ENCODE assay signal across 9 mouse cellular contexts in genomic region chr1:178449172-178449571, GRCm38 (mm10). TPM values are rescaled to one million over a fixed set of nuclear protein-coding genes. Genes with fewer than 3 reads are reported as not detected.
DNase-seq lines count a peak whose midpoint lies in the region; ATAC-seq lines count a peak whose summit lies in the region.
"Had no signal": no experiment of that assay in that cellular context is flagged by ENCODE, and none has a peak within 500 bp of the region (broad histone marks: within the 10 kb centered on the region; RNA-seq: fewer than 3 reads in every experiment).

No protein-coding gene starts in this region.

- H3K9me3 ChIP-seq in hindbrain, embryonic 12.5 days (replicated peaks): no peaks in the 10 kb centered on the region

- H3K27ac ChIP-seq in hindbrain, embryonic 12.5 days: no peak overlapping the region

- 21% methylated on average over 3 of the region's 3 CpGs for WGBS in hindbrain, embryonic 12.5 days

- DNase-seq in NIH3T3 (ENCODE audit: low read depth): peak; percentile 89
- DNase-seq in cerebellum, adult 9-11 months: peak; percentile 85
- DNase-seq in frontal cortex, postnatal 14 days (ENCODE audit: low spot score in 2 of 2): peak; percentile 52 to 67
- DNase-seq in layer of hippocampus, adult 9-11 months: peak; percentile 68
- DNase-seq in lung, postnatal 14 days: peak; percentile 80
- DNase-seq in retina, postnatal 1 day: peak; percentile 83
- DNase-seq in thymus, postnatal 36 days: peak; percentile 65 to 72

- no peak overlapping the region for H3K4me3 ChIP-seq in hindbrain, embryonic 12.5 days
- H3K4me3 ChIP-seq: myocyte had no signal

- H3K9ac ChIP-seq in hindbrain, embryonic 12.5 days: no peak overlapping the region

- no peak overlapping the region for H3K4me2 ChIP-seq in hindbrain, embryonic 12.5 days (replicated peaks)

- H3K27me3 ChIP-seq in hindbrain, embryonic 12.5 days: no peaks in the 10 kb centered on the region

- ATAC-seq in hindbrain, embryonic 12.5 days (ENCODE audit: low FRiP score): peak; percentile 50; the same call in 1 of the 2 replicates

- H3K36me3 ChIP-seq in hindbrain, embryonic 12.5 days: no peaks in the 10 kb centered on the region

- no peaks in the 10 kb centered on the region for H3K4me1 ChIP-seq in hindbrain, embryonic 12.5 days

RNA-seq across cellular contexts. Expression of gene Efcab2, which starts 43.3 kb away (rescaled TPM):
- polyA plus RNA-seq in hindbrain, embryonic 12.5 days (2016; fragmentation: Nextera tagmentation; extraction: Ambion mirVana): 8.7 and 10.1 TPM in 2 replicates
